Mouse (Mus musculus) MEL (cell line): ENCODE measurements around the gene Wwtr1. TPM values are rescaled to one million over a fixed set of nuclear protein-coding genes. Genes with fewer than 3 reads are reported as not detected.

ENCODE experiments used
- DNase-seq: peaks from one replicate; pipeline ENCODE4 v3.0.0; 2011; ENCODE audit warnings: low read depth, low spot score
- H3K27ac ChIP-seq: 2 replicates; pipeline ENCODE4 v1.5.1; 2012; ENCODE audit warnings: low read depth, mild to moderate bottlenecking, control low read depth, low read length, moderate library complexity; ENCODE audit not compliant: control insufficient read depth
- H3K27me3 ChIP-seq, 2 experiments: fragments of 150-350 bp in 1 of 2; sonication (generic) in 1 of 2; 2 replicates each; pipeline ENCODE4 v1.6.1; 2012; ENCODE audit warnings: low read length in 2 of 2, mild to moderate bottlenecking in 2 of 2, improper control_type of control experiment in 1 of 2, moderate library complexity in 1 of 2; ENCODE audit not compliant: insufficient read depth in 2 of 2, control insufficient read depth in 1 of 2
- H3K36me3 ChIP-seq, 2 experiments: 2 replicates each; pipeline ENCODE4 v1.6.1; 2012 to 2014; ENCODE audit warnings: low read length in 2 of 2, improper control_type of control experiment in 1 of 2, inconsistent platforms in 1 of 2, mild to moderate bottlenecking in 1 of 2; ENCODE audit not compliant: insufficient read depth in 2 of 2, control insufficient read depth in 1 of 2
- H3K4me1 ChIP-seq, 2 experiments: fragments of 150-350 bp in 1 of 2; sonication (generic) in 1 of 2; 2 replicates each; pipeline ENCODE4 v1.6.1; 2012; ENCODE audit warnings: low read length in 2 of 2, improper control_type of control experiment in 1 of 2, mild to moderate bottlenecking in 1 of 2; ENCODE audit not compliant: insufficient read depth in 2 of 2, control insufficient read depth in 1 of 2
- H3K4me3 ChIP-seq, 2 experiments: fragments of 150-350 bp in 1 of 2; sonication (generic) in 1 of 2; 2 replicates each; pipeline ENCODE4 v1.5.1; 2012; ENCODE audit warnings: low read depth in 2 of 2, low read length in 2 of 2, mild to moderate bottlenecking in 2 of 2, moderate library complexity in 2 of 2, control low read depth in 1 of 2, improper control_type of control experiment in 1 of 2; ENCODE audit not compliant: control insufficient read depth in 1 of 2, insufficient read depth in 1 of 2
- H3K79me2 ChIP-seq: 2 replicates; pipeline ENCODE4 v1.6.1; 2012; ENCODE audit warnings: mild to moderate bottlenecking, low read length, moderate library complexity; ENCODE audit not compliant: control insufficient read depth, poor library complexity, insufficient read depth
- H3K9ac ChIP-seq: 2 replicates; pipeline ENCODE4 v1.6.1; 2012; ENCODE audit warnings: low read depth, mild to moderate bottlenecking, control low read depth, low read length, moderate library complexity; ENCODE audit not compliant: control insufficient read depth, poor library complexity, severe bottlenecking
- H3K9me3 ChIP-seq: fragments of 150-350 bp; sonication (generic); replicated peaks from 2 replicates; pipeline ENCODE4 v1.6.1; 2012; ENCODE audit warnings: mild to moderate bottlenecking, low read length, improper control_type of control experiment, moderate library complexity; ENCODE audit not compliant: insufficient read depth
- CHD2 ChIP-seq: IDR thresholded peaks from 2 replicates; pipeline ENCODE4 v1.6.1; 2011; ENCODE audit warnings: low read length, improper control_type of control experiment
- CTCF ChIP-seq, 3 experiments: IDR thresholded peaks in 2 of 3; conservative IDR thresholded peaks in 1 of 3; 2 replicates each; pipeline ENCODE4 v1.5.1; 2011 to 2012; ENCODE audit warnings: low read length in 3 of 3, low read depth in 2 of 3, mild to moderate bottlenecking in 2 of 3, improper control_type of control experiment in 1 of 3, inconsistent platforms in 1 of 3, mixed read lengths in 1 of 3, moderate library complexity in 1 of 3; ENCODE audit not compliant: control insufficient read depth in 1 of 3, insufficient read depth in 1 of 3, poor library complexity in 1 of 3, severe bottlenecking in 1 of 3
- ELF1 ChIP-seq: IDR thresholded peaks from 2 replicates; pipeline ENCODE4 v1.6.1; 2014; ENCODE audit warnings: low read depth, mild to moderate bottlenecking, inconsistent platforms, low read length, improper control_type of control experiment, moderate library complexity
- GABPA ChIP-seq: IDR thresholded peaks from 2 replicates; pipeline ENCODE4 v1.6.1; 2012; ENCODE audit warnings: low read depth, mild to moderate bottlenecking, inconsistent platforms, low read length, improper control_type of control experiment, moderate library complexity
- GATA1 ChIP-seq: IDR thresholded peaks from 2 replicates; pipeline ENCODE4 v1.6.1; 2011; ENCODE audit warnings: low read depth, low read length, improper control_type of control experiment
- HCFC1 ChIP-seq: IDR thresholded peaks from 2 replicates; pipeline ENCODE4 v1.6.1; 2012; ENCODE audit warnings: low read depth, mild to moderate bottlenecking, inconsistent platforms, low read length, improper control_type of control experiment, moderate library complexity
- JUND ChIP-seq: IDR thresholded peaks from 2 replicates; pipeline ENCODE4 v1.6.1; 2011; ENCODE audit warnings: low read depth, mild to moderate bottlenecking, improper control_type of control experiment, low read length
- KAT2A ChIP-seq: conservative IDR thresholded peaks from 2 replicates; pipeline ENCODE4 v1.6.1; 2012; ENCODE audit warnings: low read depth, low read length, improper control_type of control experiment, inconsistent platforms
- MAFK ChIP-seq: IDR thresholded peaks from 2 replicates; pipeline ENCODE4 v1.6.1; 2011; ENCODE audit warnings: low read depth, mild to moderate bottlenecking, low read length, improper control_type of control experiment, borderline replicate concordance
- MAX ChIP-seq: IDR thresholded peaks from 2 replicates; pipeline ENCODE4 v1.6.1; 2011; ENCODE audit warnings: low read length, improper control_type of control experiment
- MAZ ChIP-seq: IDR thresholded peaks from 2 replicates; pipeline ENCODE4 v1.6.1; 2012; ENCODE audit warnings: low read depth, mild to moderate bottlenecking, inconsistent platforms, low read length, improper control_type of control experiment
- MEF2A ChIP-seq: IDR thresholded peaks from 2 replicates; pipeline ENCODE4 v1.6.1; 2014; ENCODE audit warnings: low read depth, mild to moderate bottlenecking, inconsistent platforms, low read length, improper control_type of control experiment; ENCODE audit not compliant: poor library complexity, insufficient replicate concordance, severe bottlenecking; ENCODE audit errors: extremely low read depth
- MXI1 ChIP-seq: IDR thresholded peaks from 2 replicates; pipeline ENCODE4 v1.6.1; 2011; ENCODE audit warnings: mild to moderate bottlenecking, low read depth, low read length, improper control_type of control experiment
- MYB ChIP-seq: IDR thresholded peaks from 2 replicates; pipeline ENCODE4 v1.6.1; 2011; ENCODE audit warnings: mild to moderate bottlenecking, low read depth, low read length, improper control_type of control experiment
- MYC ChIP-seq: IDR thresholded peaks from 2 replicates; pipeline ENCODE4 v1.6.1; 2011; ENCODE audit warnings: low read depth, mild to moderate bottlenecking, low read length, improper control_type of control experiment, moderate library complexity
- NELFE ChIP-seq: IDR thresholded peaks from 2 replicates; pipeline ENCODE4 v1.6.1; 2011; ENCODE audit warnings: low read depth, low read length, improper control_type of control experiment
- NRF1 ChIP-seq: IDR thresholded peaks from 2 replicates; pipeline ENCODE4 v1.6.1; 2014; ENCODE audit warnings: low read depth, mild to moderate bottlenecking, inconsistent platforms, low read length, improper control_type of control experiment, moderate library complexity; ENCODE audit not compliant: poor library complexity, insufficient read depth, severe bottlenecking
- POLR2A ChIP-seq, 2 experiments: IDR thresholded peaks; 2 replicates each; pipeline ENCODE4 v1.6.1; 2011 to 2012; ENCODE audit warnings: low read length in 2 of 2, mild to moderate bottlenecking in 2 of 2, control low read depth in 1 of 2, improper control_type of control experiment in 1 of 2, low read depth in 1 of 2, moderate library complexity in 1 of 2; ENCODE audit not compliant: control insufficient read depth in 1 of 2, insufficient read depth in 1 of 2, poor library complexity in 1 of 2
- POLR2AphosphoS2 ChIP-seq: IDR thresholded peaks from 2 replicates; pipeline ENCODE4 v1.6.1; 2011; ENCODE audit warnings: low read length, improper control_type of control experiment
- RAD21 ChIP-seq: IDR thresholded peaks from 2 replicates; pipeline ENCODE4 v1.6.1; 2011; ENCODE audit warnings: mild to moderate bottlenecking, low read depth, low read length, improper control_type of control experiment
- SIN3A ChIP-seq: IDR thresholded peaks from 2 replicates; pipeline ENCODE4 v1.6.1; 2012; ENCODE audit warnings: low read length, improper control_type of control experiment, inconsistent platforms
- TAL1 ChIP-seq: IDR thresholded peaks from 2 replicates; pipeline ENCODE4 v1.6.1; 2012; ENCODE audit warnings: mild to moderate bottlenecking, inconsistent platforms, low read length, moderate library complexity, mixed read lengths
- TBP ChIP-seq: IDR thresholded peaks from 2 replicates; pipeline ENCODE4 v1.8.0; 2011; ENCODE audit warnings: low read depth, low read length, improper control_type of control experiment
- USF1 ChIP-seq: IDR thresholded peaks from 2 replicates; pipeline ENCODE4 v1.6.1; 2014; ENCODE audit warnings: low read depth, mild to moderate bottlenecking, inconsistent platforms, low read length, improper control_type of control experiment, moderate library complexity
- USF2 ChIP-seq, 2 experiments: IDR thresholded peaks; 2 replicates each; pipeline ENCODE4 v1.6.1; 2011 to 2012; ENCODE audit warnings: improper control_type of control experiment in 2 of 2, low read length in 2 of 2, borderline replicate concordance in 1 of 2, inconsistent platforms in 1 of 2, low read depth in 1 of 2, mild to moderate bottlenecking in 1 of 2; ENCODE audit not compliant: insufficient read depth in 1 of 2
- ZC3H11A ChIP-seq: IDR thresholded peaks from 2 replicates; pipeline ENCODE4 v1.6.1; 2012; ENCODE audit warnings: low read depth, mild to moderate bottlenecking, inconsistent platforms, low read length, improper control_type of control experiment
- ZKSCAN1 ChIP-seq: IDR thresholded peaks from 2 replicates; pipeline ENCODE4 v1.6.1; 2012; ENCODE audit warnings: low read depth, mild to moderate bottlenecking, inconsistent platforms, low read length, improper control_type of control experiment, moderate library complexity
- ZMIZ1 ChIP-seq: IDR thresholded peaks from 2 replicates; pipeline ENCODE4 v1.6.1; 2012; ENCODE audit warnings: low read depth, mild to moderate bottlenecking, inconsistent platforms, low read length, improper control_type of control experiment, moderate library complexity
- ZNF384 ChIP-seq: IDR thresholded peaks from 2 replicates; pipeline ENCODE4 v1.6.1; 2012; ENCODE audit warnings: low read depth, mild to moderate bottlenecking, inconsistent platforms, low read length, improper control_type of control experiment
- polyA plus RNA-seq, 2 experiments: library from polyadenylated mRNA; stranded (reverse) in 1 of 2; unstranded in 1 of 2; fragments of >175 nt in 1 of 2; fragments of >200 nt in 1 of 2; gene quantifications; 2 replicates each; pipeline versions ENCODE4 v1.2.1 to v1.2.4; 2012; ENCODE audit warnings: low replicate concordance in 2 of 2, low read depth in 1 of 2; ENCODE audit not compliant: insufficient read length in 2 of 2, insufficient read depth in 1 of 2, missing spikeins in 1 of 2
- total RNA-seq: library from RNA; depleted of rRNA; stranded (reverse); fragments of 300-350 nt; gene quantifications from 2 replicates; pipeline ENCODE4 v1.2.3, GENCODE M21; 2012

Gene Wwtr1
- total and polyA plus RNA-seq, 3 experiments = not detected

- H3K9me3 ChIP-seq = no peaks in the 10 kb centered on the region
- H3K27ac ChIP-seq = no peak overlapping the region
- TF ChIP-seq TBP (no peak), CHD2 (no peak), MXI1 (no peak), MAZ (no peak), MAX (no peak), SIN3A (no peak), ZC3H11A (no peak), MYC (no peak), MEF2A (no peak), MAFK (no peak), MYB (no peak), ELF1 (no peak), POLR2AphosphoS2 (no peak), ZMIZ1 (no peak), ZNF384 (no peak), USF2 (IDR thresholded peaks at IDR 0.05; ENCODE audit: borderline replicate concordance in 1 of 2, insufficient read depth in 1 of 2, low read depth in 1 of 2, low read length in 2 of 2) (no peak)
- no peak for DNase-seq
- no peaks in the 10 kb centered on the region; a peak in 1 of 4 replicates for H3K27me3 ChIP-seq
- H3K4me3 ChIP-seq = no peak overlapping the region
- no peak overlapping the region for H3K9ac ChIP-seq
- H3K4me1 ChIP-seq = no peaks in the 10 kb centered on the region
- no peaks in the 10 kb centered on the region for H3K79me2 ChIP-seq
- no peaks in the 10 kb centered on the region for H3K36me3 ChIP-seq
Measured at GRCm38 (mm10) chr3:57580426-57581195, 4.9 kb upstream of the Wwtr1 start.

DNA sequence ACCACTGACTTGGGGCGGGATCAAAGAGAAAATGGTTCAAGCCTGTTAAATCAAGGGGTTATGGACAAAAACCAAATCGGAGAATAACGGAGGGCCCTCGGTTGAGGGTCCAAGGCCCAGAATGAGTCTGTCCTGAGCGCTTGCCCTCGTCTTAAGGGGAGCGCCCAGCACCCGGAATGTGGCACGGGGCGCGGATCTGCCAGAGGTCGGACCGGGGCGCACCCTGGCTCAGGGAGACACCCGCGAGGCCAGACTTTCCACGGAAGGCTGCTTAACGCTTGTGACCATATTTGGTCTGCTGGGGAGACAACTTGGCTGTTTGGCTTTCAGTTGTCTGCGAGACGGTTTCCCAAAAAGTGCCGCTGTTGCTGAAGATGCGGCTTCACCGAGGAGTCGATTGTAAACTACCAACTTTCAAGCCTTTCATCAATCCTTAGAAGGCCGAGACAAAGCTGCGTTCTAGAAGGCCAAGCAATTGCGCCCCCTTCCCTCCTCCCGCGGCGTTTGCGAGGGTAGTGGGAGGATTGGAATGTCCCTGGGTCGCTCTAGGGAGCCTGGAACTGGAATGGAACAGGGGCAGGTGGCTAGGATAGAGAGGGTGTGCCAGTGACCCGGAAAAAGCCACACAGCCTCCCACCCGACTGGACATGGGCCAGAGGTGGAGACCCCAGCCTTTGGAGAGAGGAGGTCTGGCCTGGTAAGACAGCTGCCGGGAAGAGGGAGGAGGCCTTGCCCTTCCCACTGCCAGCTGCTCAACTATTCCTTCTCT is 530 bp upstream of the Wwtr1 start:
- H3K27ac ChIP-seq = no peak overlapping the region
- H3K36me3 ChIP-seq = no peaks in the 10 kb centered on the region
- TF ChIP-seq GATA1 (no peak), MXI1 (no peak), CTCF (IDR thresholded peaks at IDR 0.05 in 2 of 3, conservative IDR thresholded peaks at IDR 0.05 in 1 of 3; ENCODE audit: control insufficient read depth in 1 of 3, insufficient read depth in 1 of 3, low read depth in 2 of 3, low read length in 3 of 3, poor library complexity in 1 of 3, severe bottlenecking in 1 of 3) (no peak), ELF1 (no peak), ZKSCAN1 (no peak), POLR2AphosphoS2 (no peak), MYB (no peak), USF2 (IDR thresholded peaks at IDR 0.05; ENCODE audit: borderline replicate concordance in 1 of 2, insufficient read depth in 1 of 2, low read depth in 1 of 2, low read length in 2 of 2) (no peak), POLR2A (IDR thresholded peaks at IDR 0.05; ENCODE audit: control insufficient read depth in 1 of 2, insufficient read depth in 1 of 2, low read depth in 1 of 2, low read length in 2 of 2, poor library complexity in 1 of 2) (no peak), TAL1 (no peak), NELFE (no peak), HCFC1 (no peak), USF1 (no peak), KAT2A (no peak), JUND (no peak), GABPA (no peak), NRF1 (no peak), RAD21 (no peak)
- no peak overlapping the region for H3K4me3 ChIP-seq
- H3K27me3 ChIP-seq = peaks cover 0 to 3% of the 10 kb centered on the region in 2 experiments; a peak in 1 of 4 replicates
- no peak for DNase-seq
- H3K4me1 ChIP-seq = no peaks in the 10 kb centered on the region
- H3K9ac ChIP-seq = no peak overlapping the region
- H3K79me2 ChIP-seq = no peaks in the 10 kb centered on the region
- no peaks in the 10 kb centered on the region for H3K9me3 ChIP-seq
